Mouse (Mus musculus) liver, embryonic 14.5 days (tissue): ENCODE data around the gene Zbbx.

ENCODE experiments used
- CTCF ChIP-seq: IDR thresholded peaks from 2 replicates; pipeline ENCODE4 v1.5.1; 2016; ENCODE audit warnings: antibody characterized with exemption, low read depth, control low read depth
- EP300 ChIP-seq: IDR thresholded peaks from 2 replicates; pipeline ENCODE4 v1.6.1; 2016; ENCODE audit warnings: antibody characterized with exemption, low read depth

- no peak for TF ChIP-seq CTCF
- no peak for TF ChIP-seq EP300
These were observed 155.1 kb downstream of the Zbbx start for GRCm38 (mm10) chr3:75009701-75010100.
